ENCODE assay signal across 8 mouse cellular contexts in the genomic region with DNA sequence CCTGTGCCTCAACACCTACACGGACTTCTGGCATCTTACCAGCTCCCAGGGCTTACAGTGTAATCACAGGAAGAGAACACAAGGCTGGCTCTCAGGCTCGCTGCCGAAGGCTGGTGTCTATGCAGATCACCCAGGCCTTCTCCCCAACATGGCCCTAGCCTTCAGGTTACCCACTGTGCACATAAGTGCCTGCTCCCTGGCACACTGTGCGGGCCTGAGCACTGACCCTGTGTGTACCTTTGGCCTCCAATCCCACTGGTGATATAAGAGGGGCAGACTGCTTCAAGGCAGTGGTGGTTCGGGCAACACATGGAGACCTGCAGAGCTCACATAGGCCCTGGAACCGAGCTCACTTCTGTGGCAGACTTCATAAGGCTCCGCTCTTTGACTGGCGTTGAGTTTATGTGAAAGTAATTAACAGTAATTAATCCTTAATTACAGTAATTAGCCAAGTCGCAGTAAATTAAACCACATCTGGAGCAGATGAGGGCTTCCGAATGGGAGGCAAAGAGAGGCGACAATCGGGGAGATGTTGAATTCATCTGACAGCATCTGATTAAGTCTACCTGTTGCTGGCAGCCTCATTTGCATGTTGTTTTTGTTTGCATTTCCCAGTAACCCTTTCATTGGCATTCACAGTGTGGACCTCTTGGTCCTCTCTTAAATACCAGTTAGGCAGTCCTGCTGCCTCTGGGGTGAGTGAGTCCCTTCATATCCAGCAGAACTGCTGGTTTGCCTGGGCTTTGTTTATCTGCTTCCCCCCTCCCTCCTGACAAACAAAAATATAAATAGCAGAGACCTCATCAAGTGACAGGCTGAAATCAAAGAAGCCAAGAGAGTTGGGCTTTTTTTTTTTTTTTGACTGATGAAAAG.
DNase-seq lines count a peak whose midpoint lies in the region; ATAC-seq and TF ChIP-seq lines count a peak whose summit lies in the region.
"Had no signal": no experiment of that assay in that cellular context is flagged by ENCODE, and none has a peak within 500 bp of the region (broad histone marks: within the 10 kb centered on the region; RNA-seq: fewer than 3 reads in every experiment).

No protein-coding gene starts in this region.

- TF ChIP-seq CTCF in forebrain, postnatal 0 days (IDR thresholded peaks at IDR 0.05; ENCODE audit: low read depth) = no peak

- peak overlapping the region; percentile 69 for H3K27ac ChIP-seq in heart, embryonic 16.5 days (ENCODE audit: low read length)
- H3K27ac ChIP-seq in forebrain, postnatal 0 days (ENCODE audit: low read depth, low read length) = 0 out of 2 replicates have a peak overlapping the region, but pooled peaks have one; percentile 16
- no peak overlapping the region for H3K27ac ChIP-seq in neural tube, embryonic 15.5 days (replicated peaks)

- no peak; the same call in 1 of the 2 replicates for ATAC-seq in heart, embryonic 16.5 days (replicated peaks; ENCODE audit: extremely low read depth, insufficient read depth, low FRiP score)
- no peak for ATAC-seq in megakaryocyte, adult 5-6 weeks (ENCODE audit: poor library complexity, severe bottlenecking)
- peak; percentile 79 for ATAC-seq in forebrain, postnatal 0 days
- ATAC-seq in neural tube, embryonic 15.5 days (ENCODE audit: low FRiP score) = peak; percentile 29; the same call in 1 of the 2 replicates
- ATAC-seq: inflammation-experienced regulatory T-cells, adult 6 months had no signal

- peak overlapping the region; percentile 8 for H3K4me2 ChIP-seq in heart, embryonic 16.5 days (ENCODE audit: low read depth, low read length)
- no peak overlapping the region for H3K4me2 ChIP-seq in forebrain, postnatal 0 days (ENCODE audit: low read depth)
- H3K4me2 ChIP-seq in neural tube, embryonic 15.5 days = no peak overlapping the region

- H3K9me3 ChIP-seq in heart, embryonic 16.5 days (replicated peaks; ENCODE audit: control insufficient read depth, low read length) = no peaks in the 10 kb centered on the region
- H3K9me3 ChIP-seq in megakaryocyte, embryonic 14.5 days = no peaks in the 10 kb centered on the region
- H3K9me3 ChIP-seq in forebrain, postnatal 0 days (ENCODE audit: low read length) = no peaks in the 10 kb centered on the region
- no peaks in the 10 kb centered on the region for H3K9me3 ChIP-seq in neural tube, embryonic 15.5 days (replicated peaks)

- peaks cover 33% of the 10 kb centered on the region for H3K4me1 ChIP-seq in heart, embryonic 16.5 days (ENCODE audit: control insufficient read depth, insufficient read depth, low read length)
- peaks cover 91% of the 10 kb centered on the region for H3K4me1 ChIP-seq in megakaryocyte, embryonic 14.5 days
- H3K4me1 ChIP-seq in forebrain, postnatal 0 days (ENCODE audit: insufficient read depth) = peaks cover 13% of the 10 kb centered on the region; the same call in 1 of the 2 replicates
- peaks cover 32% of the 10 kb centered on the region for H3K4me1 ChIP-seq in neural tube, embryonic 15.5 days

- no peak overlapping the region for H3K4me3 ChIP-seq in heart, embryonic 16.5 days (ENCODE audit: low read length)
- peak overlapping the region; percentile 38 for H3K4me3 ChIP-seq in megakaryocyte, embryonic 14.5 days (replicated peaks)
- no peak overlapping the region for H3K4me3 ChIP-seq in forebrain, postnatal 0 days (ENCODE audit: low read depth, low read length)
- no peak overlapping the region for H3K4me3 ChIP-seq in neural tube, embryonic 15.5 days (replicated peaks)

- H3K9ac ChIP-seq in heart, embryonic 16.5 days (ENCODE audit: low read length) = no peak overlapping the region
- no peak overlapping the region for H3K9ac ChIP-seq in forebrain, postnatal 0 days
- no peak overlapping the region for H3K9ac ChIP-seq in neural tube, embryonic 15.5 days (replicated peaks)

- 63% methylated on average over 12 of the region's 12 CpGs for WGBS in heart, embryonic 16.5 days
- WGBS in forebrain, postnatal 0 days = 28% methylated on average over 12 of the region's 12 CpGs
- 38% methylated on average over 12 of the region's 12 CpGs for WGBS in neural tube, embryonic 15.5 days

- no peak for DNase-seq in heart, adult 9 months (ENCODE audit: low spot score in 2 of 2)
- DNase-seq in forebrain, postnatal 0 days = peak; percentile 60
- no peak for DNase-seq in urinary bladder, adult 2 months (ENCODE audit: low spot score)

- no peaks in the 10 kb centered on the region for H3K27me3 ChIP-seq in heart, embryonic 16.5 days (ENCODE audit: control insufficient read depth, insufficient read depth, low read length)
- no peaks in the 10 kb centered on the region for H3K27me3 ChIP-seq in megakaryocyte, embryonic 14.5 days (replicated peaks)
- no peaks in the 10 kb centered on the region for H3K27me3 ChIP-seq in forebrain, postnatal 0 days (ENCODE audit: insufficient read depth, low read length)
- no peaks in the 10 kb centered on the region for H3K27me3 ChIP-seq in neural tube, embryonic 15.5 days (replicated peaks)

- H3K36me3 ChIP-seq in heart, embryonic 16.5 days (ENCODE audit: control insufficient read depth, insufficient read depth) = no peaks in the 10 kb centered on the region
- peaks cover 44% of the 10 kb centered on the region for H3K36me3 ChIP-seq in megakaryocyte, embryonic 14.5 days (replicated peaks; ENCODE audit: low read length)
- H3K36me3 ChIP-seq in forebrain, postnatal 0 days (ENCODE audit: insufficient read depth) = no peaks in the 10 kb centered on the region
- H3K36me3 ChIP-seq in neural tube, embryonic 15.5 days = no peaks in the 10 kb centered on the region

Comparison
In these comparisons a context has a peak if more than half of its experiments do, and no peak if none do; other contexts are left out.
1. ATAC-seq: peak in forebrain, postnatal 0 days (single experiment) and neural tube, embryonic 15.5 days (single experiment); none in heart, embryonic 16.5 days (single experiment) and megakaryocyte, adult 5-6 weeks (single experiment).